In genomic region chr15:94242133-94242532, GRCm38 (mm10) we compare ENCODE assay signal across 17 mouse cellular contexts.
"Had no signal": no experiment of that assay in that cellular context is flagged by ENCODE, and none has a peak within 500 bp of the region (broad histone marks: within the 10 kb centered on the region; RNA-seq: fewer than 3 reads in every experiment).

No protein-coding gene starts in this region.

- DNase-seq: left cerebral cortex, postnatal 4 days; liver; liver, embryonic 13.5 days; liver, postnatal 0 days; lung, adult 18-20 months; lung, adult 2 months; lung, embryonic 14.5 days; lung, postnatal 10 days; lung, postnatal 14 days; lung, postnatal 36 days; lung, postnatal 4 days; midbrain, embryonic 14.5 days had no signal

- ATAC-seq: liver, embryonic 12.5 days; liver, postnatal 0 days; lung, postnatal 0 days; midbrain, embryonic 13.5 days; midbrain, embryonic 15.5 days; midbrain, embryonic 16.5 days had no signal
